ENCODE assay signal across 33 mouse cellular contexts in the genomic region with DNA sequence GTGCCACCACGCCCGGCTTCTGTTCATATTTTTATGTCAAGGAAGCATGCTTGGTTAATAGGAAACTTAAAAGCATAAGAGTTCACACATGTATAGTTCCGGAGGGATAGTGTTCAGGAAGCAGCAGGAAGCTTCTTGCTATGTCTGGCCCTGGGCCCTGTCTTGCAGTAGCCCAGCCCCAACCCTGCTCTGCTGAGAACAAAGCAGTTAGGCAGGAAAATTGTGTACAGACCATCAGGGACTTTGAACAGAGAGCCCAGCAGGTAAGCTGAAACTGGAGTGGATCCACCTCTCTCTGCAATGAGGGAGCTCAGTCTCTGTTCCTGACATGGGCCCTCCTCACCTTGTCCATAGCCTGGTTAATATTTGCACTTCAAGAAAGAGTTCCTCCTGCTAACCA. TPM values are rescaled to one million over a fixed set of nuclear protein-coding genes. Genes with fewer than 3 reads are reported as not detected.
A peak's percentile ranks its signal among the peaks of the same experiment; 100 is the strongest.
DNase-seq lines count a peak whose midpoint lies in the region; ATAC-seq and TF ChIP-seq lines count a peak whose summit lies in the region.
"Had no signal": no experiment of that assay in that cellular context is flagged by ENCODE, and none has a peak within 500 bp of the region (broad histone marks: within the 10 kb centered on the region; RNA-seq: fewer than 3 reads in every experiment).

No protein-coding gene starts in this region.

- no peak overlapping the region for H3K4me3 ChIP-seq in kidney, embryonic 16.5 days (ENCODE audit: low read length)
- H3K4me3 ChIP-seq in intestine, embryonic 14.5 days (ENCODE audit: low read depth, low read length), result no peak overlapping the region
- no peak overlapping the region for H3K4me3 ChIP-seq in small intestine, adult 2 months (ENCODE audit: low read depth, low read length)
- no peak overlapping the region for H3K4me3 ChIP-seq in layer of hippocampus, adult 2 months
- H3K4me3 ChIP-seq: erythroblast, embryonic 14.5 days; gastrocnemius, adult 2 months; heart, adult 2 months; heart, embryonic 12.5 days; kidney, embryonic 15.5 days; limb, embryonic 13.5 days; midbrain, embryonic 10.5 days; midbrain, embryonic 15.5 days; neural tube, embryonic 15.5 days had no signal

- no peak overlapping the region for H3K9ac ChIP-seq in kidney, embryonic 16.5 days (replicated peaks; ENCODE audit: low read length)
- H3K9ac ChIP-seq in intestine, embryonic 14.5 days (ENCODE audit: low read length), result no peak overlapping the region
- H3K9ac ChIP-seq: heart, embryonic 12.5 days; hindbrain, embryonic 14.5 days; kidney, embryonic 15.5 days; limb, embryonic 13.5 days; midbrain, embryonic 15.5 days; neural tube, embryonic 15.5 days had no signal

- H3K4me2 ChIP-seq in kidney, embryonic 16.5 days (replicated peaks; ENCODE audit: low read depth, low read length), result no peak overlapping the region
- no peak overlapping the region for H3K4me2 ChIP-seq in intestine, embryonic 14.5 days (ENCODE audit: low read length)
- H3K4me2 ChIP-seq: heart, embryonic 12.5 days; hindbrain, embryonic 14.5 days; kidney, embryonic 15.5 days; limb, embryonic 13.5 days; midbrain, embryonic 15.5 days; neural tube, embryonic 15.5 days had no signal

- TF ChIP-seq POLR2A in small intestine, adult 2 months (IDR thresholded peaks at IDR 0.05; ENCODE audit: low read depth, low read length), result no peak

- TF ChIP-seq CTCF in small intestine, adult 2 months (IDR thresholded peaks at IDR 0.05; ENCODE audit: extremely low read depth, insufficient read length, insufficient replicate concordance, low read depth, low read length), result no peak
- no peak for TF ChIP-seq CTCF in layer of hippocampus, adult 2 months (conservative IDR thresholded peaks at IDR 0.05)

- H3K27me3 ChIP-seq in kidney, embryonic 16.5 days (ENCODE audit: insufficient read depth, low read length), result no peaks in the 10 kb centered on the region
- no peaks in the 10 kb centered on the region for H3K27me3 ChIP-seq in intestine, embryonic 14.5 days (replicated peaks; ENCODE audit: control insufficient read depth, insufficient read depth, low read length)
- no peaks in the 10 kb centered on the region for H3K27me3 ChIP-seq in small intestine, adult 2 months (ENCODE audit: control insufficient read depth, insufficient read depth, low read length)
- H3K27me3 ChIP-seq: heart, embryonic 12.5 days; kidney, embryonic 15.5 days; limb, embryonic 13.5 days; midbrain, embryonic 15.5 days; neural tube, embryonic 15.5 days; Patski had no signal

- H3K36me3 ChIP-seq in kidney, embryonic 16.5 days (ENCODE audit: insufficient read depth, low read length), result peaks cover 32% of the 10 kb centered on the region
- peaks cover 26% of the 10 kb centered on the region; the same call in 1 of the 2 replicates for H3K36me3 ChIP-seq in intestine, embryonic 14.5 days (ENCODE audit: control insufficient read depth, insufficient read depth, low read length)
- peaks cover 25% of the 10 kb centered on the region for H3K36me3 ChIP-seq in small intestine, adult 2 months (ENCODE audit: control insufficient read depth, insufficient read depth, low read length)

- 0 out of 2 replicates have a peak, but pooled peaks have one; percentile 27 for ATAC-seq in kidney, embryonic 16.5 days (ENCODE audit: low FRiP score, low TSS enrichment)
- 0 out of 2 replicates have a peak, but pooled peaks have one; percentile 59 for ATAC-seq in intestine, embryonic 14.5 days (replicated peaks; ENCODE audit: low FRiP score, low TSS enrichment, low read depth)
- ATAC-seq: forebrain, embryonic 16.5 days; midbrain, embryonic 15.5 days; Patski had no signal

- no peak for DNase-seq in kidney, postnatal 4 days
- DNase-seq in intestine, embryonic 14.5 days (ENCODE audit: low spot score), result no peak
- peak; percentile 36 for DNase-seq in large intestine, adult 2 months (ENCODE audit: low read depth, low spot score)
- DNase-seq in lung, postnatal 36 days, result no peak
- DNase-seq in layer of hippocampus, adult 2 months (ENCODE audit: low spot score in 2 of 2), result no peak
- DNase-seq: adrenal gland, postnatal 14 days; cerebellum, adult 11-12 months; cerebellum, adult 9-11 months; gastrocnemius, adult 2 months; gastrocnemius, postnatal 36 days; heart, adult 2 months; lung, adult 2 months; lung, postnatal 10 days; right cerebral cortex, postnatal 25 days; thymus, adult 2 months; thymus, postnatal 36 days had no signal

- 0 out of 2 replicates have a peak overlapping the region, but pooled peaks have one; percentile 5 for H3K27ac ChIP-seq in kidney, embryonic 16.5 days (ENCODE audit: low read length)
- no peak overlapping the region for H3K27ac ChIP-seq in intestine, embryonic 14.5 days (ENCODE audit: low read depth)
- peak overlapping the region; percentile 16; the same call in 1 of the 2 replicates for H3K27ac ChIP-seq in small intestine, adult 2 months (ENCODE audit: insufficient read depth, low read depth, low read length)
- no peak overlapping the region for H3K27ac ChIP-seq in layer of hippocampus, adult 2 months
- H3K27ac ChIP-seq: gastrocnemius, adult 2 months; heart, adult 2 months; hindbrain, embryonic 14.5 days; kidney, embryonic 15.5 days; limb, embryonic 13.5 days; midbrain, embryonic 10.5 days; midbrain, embryonic 15.5 days; neural tube, embryonic 15.5 days had no signal

- 88% methylated on average over 3 of the region's 3 CpGs for WGBS in kidney, embryonic 16.5 days
- 82% methylated on average over 3 of the region's 3 CpGs for WGBS in intestine, embryonic 14.5 days
- 25% methylated on average over 3 of the region's 3 CpGs for WGBS in large intestine, adult 2 months
- WGBS in small intestine, adult 2 months, result 29% methylated on average over 3 of the region's 3 CpGs

- no peaks in the 10 kb centered on the region for H3K9me3 ChIP-seq in kidney, embryonic 16.5 days (ENCODE audit: low read length)
- H3K9me3 ChIP-seq in intestine, embryonic 14.5 days (ENCODE audit: control insufficient read depth, low read length), result no peaks in the 10 kb centered on the region
- H3K9me3 ChIP-seq: heart, embryonic 12.5 days; kidney, embryonic 15.5 days; limb, embryonic 13.5 days; midbrain, embryonic 10.5 days; midbrain, embryonic 15.5 days; neural tube, embryonic 15.5 days had no signal

- no peaks in the 10 kb centered on the region for H3K4me1 ChIP-seq in kidney, embryonic 16.5 days (ENCODE audit: insufficient read depth, low read length)
- H3K4me1 ChIP-seq in intestine, embryonic 14.5 days (replicated peaks; ENCODE audit: control insufficient read depth, insufficient read depth, low read length), result no peaks in the 10 kb centered on the region
- peaks cover 16% of the 10 kb centered on the region; the same call in 1 of the 2 replicates for H3K4me1 ChIP-seq in small intestine, adult 2 months (ENCODE audit: control insufficient read depth, insufficient read depth, insufficient read length, low read length)
- H3K4me1 ChIP-seq: kidney, embryonic 15.5 days; limb, embryonic 13.5 days; midbrain, embryonic 10.5 days; midbrain, embryonic 15.5 days; neural tube, embryonic 15.5 days had no signal

RNA-seq across cellular contexts. Expression of gene Zxdc, which starts 28.0 kb away (rescaled TPM):
- polyA plus RNA-seq in kidney, embryonic 16.5 days (2015; fragmentation: Nextera tagmentation; extraction: Ambion mirVana), result 6.4 and 7.5 TPM in 2 replicates
- polyA plus RNA-seq in intestine, embryonic 14.5 days (2014; fragmentation: Nextera tagmentation; extraction: Ambion mirVana), result 9.7 and 9.9 TPM in 2 replicates
- 9.3 and 13.1 TPM in 2 replicates for polyA plus RNA-seq in large intestine, adult 2 months (2012; rRNA removed)
- 14.5 and 26.8 TPM in 2 replicates for polyA plus RNA-seq in small intestine, adult 2 months (2012; rRNA removed)
- total RNA-seq in layer of hippocampus, adult 2 months (2021), result 10 to 100 TPM; 29.5 to 29.9 TPM

RNA-seq across cellular contexts. Expression of gene Cfap100, which starts 31.3 kb away (rescaled TPM):
- 0.49 and 0.62 TPM in 2 replicates for polyA plus RNA-seq in kidney, embryonic 16.5 days (2015; fragmentation: Nextera tagmentation; extraction: Ambion mirVana)
- polyA plus RNA-seq in intestine, embryonic 14.5 days (2014; fragmentation: Nextera tagmentation; extraction: Ambion mirVana), result 0.46 TPM in 2 replicates
- 0.08 and 0.30 TPM in 2 replicates for polyA plus RNA-seq in large intestine, adult 2 months (2012; rRNA removed)
- not detected in 2 replicates for polyA plus RNA-seq in small intestine, adult 2 months (2012; rRNA removed)
- total RNA-seq in layer of hippocampus, adult 2 months (2021), result 10 to 100 TPM; 16.3 to 18.7 TPM
- total RNA-seq: common myeloid progenitor, adult 5-6 weeks; hematopoietic stem cell, adult 5-6 weeks; megakaryocyte progenitor cell, adult 5-6 weeks; MEL had no signal
- polyA plus RNA-seq: erythroblast, embryonic 14.5 days; spleen, adult 2 months had no signal

Comparison
In these comparisons a context has a peak if more than half of its experiments do, and no peak if none do; other contexts are left out.
1. H3K27ac ChIP-seq: peak in kidney, embryonic 16.5 days (single experiment) and small intestine, adult 2 months (single experiment); none in intestine, embryonic 14.5 days (single experiment) and layer of hippocampus, adult 2 months (single experiment).